Mouse (Mus musculus) MEL (cell line): ENCODE results near the gene Kcnc3.

ENCODE experiments used
- CTCF ChIP-seq, 3 experiments: IDR thresholded peaks in 2 of 3; conservative IDR thresholded peaks in 1 of 3; 2 replicates each; pipeline ENCODE4 v1.5.1; 2011 to 2012; ENCODE audit warnings: low read length in 3 of 3, low read depth in 2 of 3, mild to moderate bottlenecking in 2 of 3, improper control_type of control experiment in 1 of 3, inconsistent platforms in 1 of 3, mixed read lengths in 1 of 3, moderate library complexity in 1 of 3; ENCODE audit not compliant: control insufficient read depth in 1 of 3, insufficient read depth in 1 of 3, poor library complexity in 1 of 3, severe bottlenecking in 1 of 3
- ELF1 ChIP-seq: IDR thresholded peaks from 2 replicates; pipeline ENCODE4 v1.6.1; 2014; ENCODE audit warnings: low read depth, mild to moderate bottlenecking, inconsistent platforms, low read length, improper control_type of control experiment, moderate library complexity
- EP300 ChIP-seq, 2 experiments: IDR thresholded peaks; 2 replicates each; pipeline ENCODE4 v1.6.1; 2011; ENCODE audit warnings: improper control_type of control experiment in 2 of 2, low read length in 2 of 2, low read depth in 1 of 2, mild to moderate bottlenecking in 1 of 2
- HCFC1 ChIP-seq: IDR thresholded peaks from 2 replicates; pipeline ENCODE4 v1.6.1; 2012; ENCODE audit warnings: low read depth, mild to moderate bottlenecking, inconsistent platforms, low read length, improper control_type of control experiment, moderate library complexity
- MAFK ChIP-seq: IDR thresholded peaks from 2 replicates; pipeline ENCODE4 v1.6.1; 2011; ENCODE audit warnings: low read depth, mild to moderate bottlenecking, low read length, improper control_type of control experiment, borderline replicate concordance
- MXI1 ChIP-seq: IDR thresholded peaks from 2 replicates; pipeline ENCODE4 v1.6.1; 2011; ENCODE audit warnings: mild to moderate bottlenecking, low read depth, low read length, improper control_type of control experiment
- POLR2A ChIP-seq, 2 experiments: IDR thresholded peaks; 2 replicates each; pipeline ENCODE4 v1.6.1; 2011 to 2012; ENCODE audit warnings: low read length in 2 of 2, mild to moderate bottlenecking in 2 of 2, control low read depth in 1 of 2, improper control_type of control experiment in 1 of 2, low read depth in 1 of 2, moderate library complexity in 1 of 2; ENCODE audit not compliant: control insufficient read depth in 1 of 2, insufficient read depth in 1 of 2, poor library complexity in 1 of 2

GRCm38 (mm10) chr7:44565414-44565813 is 25.1 kb upstream of the Kcnc3 start:
- TF ChIP-seq CTCF (IDR thresholded peaks at IDR 0.05 in 2 of 3, conservative IDR thresholded peaks at IDR 0.05 in 1 of 3; ENCODE audit: control insufficient read depth in 1 of 3, insufficient read depth in 1 of 3, low read depth in 2 of 3, low read length in 3 of 3, poor library complexity in 1 of 3, severe bottlenecking in 1 of 3) = no peak
- no peak for TF ChIP-seq MXI1
- TF ChIP-seq EP300 (IDR thresholded peaks at IDR 0.05; ENCODE audit: low read depth in 1 of 2, low read length in 2 of 2) = no peak
- no peak for TF ChIP-seq HCFC1
- no peak for TF ChIP-seq POLR2A (IDR thresholded peaks at IDR 0.05; ENCODE audit: control insufficient read depth in 1 of 2, insufficient read depth in 1 of 2, low read depth in 1 of 2, low read length in 2 of 2, poor library complexity in 1 of 2)
- no peak for TF ChIP-seq MAFK
- TF ChIP-seq ELF1 = no peak
